Mouse (Mus musculus) ES-E14 (cell line): Measurements from ENCODE around the gene 0610009B22Rik.

Experiments used
- CHD2 ChIP-seq: IDR thresholded peaks from 2 replicates; pipeline ENCODE4 v1.6.1; 2014; ENCODE audit warnings: mild to moderate bottlenecking, low read depth, low read length, inconsistent platforms
- HCFC1 ChIP-seq: IDR thresholded peaks from 2 replicates; pipeline ENCODE4 v1.6.1; 2012; ENCODE audit warnings: low read length, inconsistent platforms, borderline replicate concordance; ENCODE audit not compliant: insufficient read depth
- MAFK ChIP-seq: IDR thresholded peaks from 2 replicates; pipeline ENCODE4 v1.6.1; 2014; ENCODE audit warnings: mild to moderate bottlenecking, low read depth, low read length, inconsistent platforms; ENCODE audit not compliant: insufficient read depth
- ZC3H11A ChIP-seq: IDR thresholded peaks from 2 replicates; pipeline ENCODE4 v1.6.1; 2012; ENCODE audit warnings: low read depth, mild to moderate bottlenecking, inconsistent platforms, low read length, borderline replicate concordance
- ZNF384 ChIP-seq: IDR thresholded peaks from 2 replicates; pipeline ENCODE4 v1.6.1; 2012; ENCODE audit warnings: low read depth, low read length, inconsistent platforms

DNA sequence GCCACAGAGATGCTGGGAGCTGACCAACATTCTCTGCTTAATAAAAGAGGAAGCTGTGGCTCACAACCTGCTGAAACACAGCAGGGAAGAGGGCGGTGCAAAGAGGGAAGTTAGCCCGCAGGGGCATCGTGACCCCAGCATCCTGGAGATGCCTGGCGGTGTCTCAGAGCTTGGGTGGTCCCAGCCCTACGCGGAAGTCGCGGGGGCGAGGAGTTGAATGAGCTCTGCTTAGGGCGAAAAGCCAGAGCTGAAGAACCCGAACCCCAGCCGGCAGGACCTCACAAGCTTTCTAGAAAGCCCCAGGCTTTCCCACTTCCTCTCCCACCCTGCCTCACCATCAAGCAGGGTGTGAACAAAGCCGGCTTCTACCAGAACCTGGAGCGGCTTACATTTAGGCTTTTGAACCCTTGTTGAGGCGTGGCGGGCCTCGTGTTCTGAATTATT is 50.7 kb downstream of the 0610009B22Rik start:
- TF ChIP-seq HCFC1 (no peak), CHD2 (no peak), MAFK (no peak), ZNF384 (no peak), ZC3H11A (no peak)
